Mouse (Mus musculus) G1E (cell line): ENCODE data around the gene Slc6a5.

ENCODE experiments used
- CTCF ChIP-seq: IDR thresholded peaks from 2 replicates; pipeline ENCODE4 v1.5.1; 2012; ENCODE audit warnings: low read depth, low read length, inconsistent platforms, mixed read lengths
- GATA1 ChIP-seq: IDR thresholded peaks from 2 replicates; pipeline ENCODE4 v1.6.1; 2012; ENCODE audit warnings: borderline replicate concordance, low read length, inconsistent platforms, mixed read lengths
- GATA2 ChIP-seq: IDR thresholded peaks from 2 replicates; pipeline ENCODE4 v1.6.1; 2012; ENCODE audit warnings: low read depth, low read length, inconsistent platforms, borderline replicate concordance
- POLR2AphosphoS5 ChIP-seq: IDR thresholded peaks from 2 replicates; pipeline ENCODE4 v1.6.1; 2012; ENCODE audit warnings: low read depth, low read length, inconsistent platforms; ENCODE audit not compliant: insufficient replicate concordance
- TAL1 ChIP-seq: conservative IDR thresholded peaks from 2 replicates; pipeline ENCODE4 v1.6.1; 2012; ENCODE audit warnings: low read depth, low read length, inconsistent platforms, mixed read lengths

DNA sequence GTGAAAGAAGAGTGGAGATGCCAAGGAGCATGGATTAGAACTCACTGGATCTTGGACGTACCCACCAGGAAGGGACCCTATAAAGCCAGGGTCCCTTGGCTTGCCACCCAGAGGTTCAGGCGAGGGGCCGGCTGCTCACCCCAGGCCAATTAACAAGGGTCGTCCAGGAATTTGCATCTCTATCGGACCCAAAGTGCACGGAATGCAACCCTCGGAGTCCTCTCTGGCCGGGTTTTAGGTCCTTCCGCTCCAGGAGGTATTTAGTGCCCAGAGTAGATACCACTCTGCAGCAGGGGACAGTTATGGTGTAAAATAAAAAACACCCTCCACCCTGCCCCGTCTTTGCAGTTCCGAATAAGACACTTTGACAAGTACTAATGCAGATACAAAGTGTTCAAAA lies 5.5 kb downstream of the Slc6a5 start:
- TF ChIP-seq CTCF (no peak), GATA2 (no peak), TAL1 (no peak), GATA1 (no peak), POLR2AphosphoS5 (no peak)
